Mouse (Mus musculus) forebrain, embryonic 14.5 days (tissue): ENCODE data around the gene Krt13. TPM values are rescaled to one million over a fixed set of nuclear protein-coding genes. Genes with fewer than 3 reads are reported as not detected.

Experiments used
- ATAC-seq: fragments of 200-750 bp; cut with Nextera tagmentation; 2 replicates; pipeline ENCODE4 v1.8.0; 2017; ENCODE audit warnings: mild to moderate bottlenecking, moderate library complexity
- DNase-seq: peaks from one replicate; pipeline ENCODE4 v3.0.0-alpha.2; 2015; ENCODE audit warnings: low spot score
- H3K27ac ChIP-seq: fragments of 300-500 bp; sonication (generic); 2 replicates; pipeline ENCODE4 v1.5.1; 2014; ENCODE audit warnings: low read depth, mild to moderate bottlenecking, control low read depth, low read length, moderate library complexity
- H3K27me3 ChIP-seq: fragments of 300-500 bp; sonication (generic); replicated peaks from 2 replicates; pipeline ENCODE4 v1.6.1; 2014; ENCODE audit warnings: low read length, control low read depth, mixed read lengths; ENCODE audit not compliant: control insufficient read depth, insufficient read depth
- H3K36me3 ChIP-seq: fragments of 300-500 bp; sonication (generic); 2 replicates; pipeline ENCODE4 v1.6.1; 2014; ENCODE audit warnings: low read length, control low read depth; ENCODE audit not compliant: control insufficient read depth, insufficient read depth
- H3K4me1 ChIP-seq: fragments of 300-500 bp; sonication (generic); 2 replicates; pipeline ENCODE4 v1.6.1; 2014; ENCODE audit warnings: antibody characterized with exemption, low read length, control low read depth; ENCODE audit not compliant: control insufficient read depth, insufficient read depth
- H3K4me2 ChIP-seq: fragments of 300-500 bp; sonication (generic); 2 replicates; pipeline ENCODE4 v1.6.1; 2014; ENCODE audit warnings: mild to moderate bottlenecking, control low read depth, low read length
- H3K4me3 ChIP-seq: fragments of 300-500 bp; sonication (generic); 2 replicates; pipeline ENCODE4 v1.5.1; 2014; ENCODE audit warnings: low read depth, low read length, control low read depth
- H3K9ac ChIP-seq: fragments of 300-500 bp; sonication (generic); 2 replicates; pipeline ENCODE4 v1.6.1; 2014; ENCODE audit warnings: mild to moderate bottlenecking, low read length, control low read depth, moderate library complexity
- H3K9me3 ChIP-seq: fragments of 300-500 bp; sonication (generic); replicated peaks from 2 replicates; pipeline ENCODE4 v1.6.1; 2016; ENCODE audit warnings: low read length, control low read depth, mixed read lengths; ENCODE audit not compliant: control insufficient read depth
- WGBS: fragments of 180-500 bp; shearing (Covaris S2); extraction: QIAGEN DNeasy Blood & Tissue Kit; methylation state at CpG from one replicate; pipeline ENCODE4 v1.1.7; 2014; 5-methylcytosine and 5-hydroxymethylcytosine counted together
- polyA plus RNA-seq: library from polyadenylated mRNA; unstranded; fragments of >200 nt; fragmentation: Nextera tagmentation; extraction: Ambion mirVana; gene quantifications from 2 replicates; pipeline ENCODE4 v1.2.1, GENCODE M21; 2014

Krt13 gene
- polyA plus RNA-seq, 1 experiment from 2014 or later = not detected

DNA sequence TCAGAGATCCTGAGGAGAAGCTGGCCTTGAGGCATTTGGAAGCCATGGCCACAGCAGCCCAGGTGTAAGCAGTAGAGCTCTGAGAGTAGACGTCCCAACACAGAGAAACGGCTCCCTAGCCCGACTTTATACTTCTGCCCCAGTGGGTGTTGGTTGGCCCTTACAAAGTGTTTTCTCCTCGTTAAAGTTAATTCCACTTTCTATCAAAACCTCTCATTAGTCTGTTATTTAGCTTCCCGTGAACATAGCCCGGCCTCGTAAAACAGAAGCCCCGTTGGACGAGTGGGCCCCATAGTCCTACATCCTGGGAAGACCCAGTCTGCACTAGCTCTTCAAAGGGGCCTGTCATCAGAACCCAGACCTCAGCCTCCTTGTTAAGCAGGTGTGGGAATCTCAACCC, 25.2 kb downstream of the Krt13 start, which contains the start of gene Krt35:
Gene Krt35 (minus strand): TSS at position 101 of the 400 bp plus-strand sequence.
- WGBS = 40% methylated on average over 9 of the region's 9 CpGs
- ATAC-seq = no peak
- Histone ChIP-seq H3K4me2 (no peak within 1 kb of the TSS), H3K27ac (no peak within 1 kb of the TSS), H3K36me3 (no peaks in the 10 kb centered on the region), H3K4me1 (no peaks in the 10 kb centered on the region), H3K9ac (no peak within 1 kb of the TSS), H3K9me3 (no peaks in the 10 kb centered on the region), H3K27me3 (no peaks in the 10 kb centered on the region), H3K4me3 (no peak within 1 kb of the TSS)
- no peak for DNase-seq

DNA sequence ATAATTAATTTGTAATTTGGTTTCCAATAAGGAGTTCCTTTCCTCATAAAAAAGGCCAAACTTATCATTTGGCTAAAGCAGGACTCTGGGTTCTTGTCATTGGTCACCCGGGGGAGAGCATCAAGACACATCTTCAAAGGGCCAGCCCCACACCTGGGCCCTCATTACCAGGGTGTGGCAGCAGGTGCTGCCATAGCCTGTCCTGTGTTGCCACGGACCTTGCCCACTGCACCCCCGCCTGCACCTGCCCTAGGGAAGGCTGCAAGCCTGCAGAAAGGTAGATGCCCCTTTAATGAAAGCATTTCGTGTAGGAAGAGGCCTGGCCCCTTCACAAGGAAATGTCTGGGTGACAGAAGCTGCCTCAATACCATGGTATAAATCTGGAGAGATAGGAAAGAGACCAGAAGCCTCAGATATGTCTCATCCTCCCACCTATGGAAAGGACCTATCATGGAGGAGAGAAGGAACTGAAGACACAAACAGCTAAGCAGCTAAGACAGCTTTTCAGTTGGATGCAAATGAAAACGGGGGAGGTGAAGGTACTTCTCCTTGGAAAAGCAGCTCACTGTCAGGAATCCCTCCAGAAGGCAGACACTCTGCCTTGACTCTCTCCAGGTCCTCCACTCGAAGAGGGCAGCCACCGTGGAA, 32.9 kb downstream of the Krt13 start:
- DNase-seq (no peak), ATAC-seq (no peak)
- Histone ChIP-seq H3K4me1 (no peaks in the 10 kb centered on the region), H3K9ac (no peak overlapping the region), H3K36me3 (no peaks in the 10 kb centered on the region), H3K4me3 (no peak overlapping the region), H3K9me3 (no peaks in the 10 kb centered on the region), H3K27me3 (no peaks in the 10 kb centered on the region), H3K27ac (no peak overlapping the region), H3K4me2 (no peak overlapping the region)
- WGBS = 68% methylated on average over 7 of the region's 7 CpGs

DNA sequence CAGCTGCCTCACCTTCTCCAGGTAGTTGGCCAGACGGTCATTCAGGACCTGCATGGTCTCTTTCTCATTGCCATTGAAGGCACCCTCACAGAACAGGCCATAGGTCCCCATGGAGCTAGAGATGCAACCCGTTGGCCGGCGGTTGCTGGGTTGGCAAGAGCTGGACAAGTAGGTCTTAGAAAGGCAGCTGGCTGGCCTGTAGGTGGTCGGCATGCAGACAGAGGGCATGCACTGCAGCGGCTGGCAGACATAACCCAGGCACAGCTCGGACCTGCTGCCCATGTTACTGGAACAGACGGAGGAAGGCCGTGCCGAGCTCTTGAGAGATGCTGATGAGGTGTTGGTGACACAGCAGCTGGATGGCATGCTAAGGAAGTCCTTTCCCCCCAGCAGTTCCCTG, 33.5 kb downstream of the Krt13 start, which contains the start of gene Krt32:
Gene Krt32 (minus strand): TSS at position 366 of the 400 bp plus-strand sequence.
- Histone ChIP-seq H3K4me2 (no peak within 1 kb of the TSS), H3K9ac (no peak within 1 kb of the TSS), H3K4me1 (no peaks in the 10 kb centered on the region), H3K9me3 (no peaks in the 10 kb centered on the region), H3K36me3 (no peaks in the 10 kb centered on the region), H3K4me3 (no peak within 1 kb of the TSS), H3K27ac (no peak within 1 kb of the TSS), H3K27me3 (no peaks in the 10 kb centered on the region)
- ATAC-seq = no peak
- no peak for DNase-seq
- WGBS = 92% methylated on average over 10 of the region's 10 CpGs

DNA sequence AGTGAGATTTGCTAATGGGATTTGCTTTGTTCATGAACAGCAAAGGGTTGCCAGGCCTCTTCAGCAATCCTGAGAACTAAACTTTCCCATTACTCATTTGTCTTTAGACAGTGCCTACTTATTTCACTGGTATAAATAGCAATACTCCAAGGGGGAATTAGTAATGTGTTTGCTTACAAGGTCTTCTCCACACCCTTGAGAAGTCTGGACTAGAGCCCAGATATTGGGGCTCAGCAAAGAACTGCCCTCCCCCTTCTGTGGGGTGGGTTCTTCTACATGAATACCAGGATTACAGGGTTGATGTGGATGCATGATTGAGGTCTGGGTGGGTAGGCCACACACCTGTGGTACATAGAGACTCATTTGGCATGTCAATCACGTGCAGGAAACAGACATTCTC, 47.5 kb downstream of the Krt13 start:
- ATAC-seq (no peak), DNase-seq (peak; percentile 7)
- H3K27me3 ChIP-seq = no peaks in the 10 kb centered on the region
- H3K9me3 ChIP-seq = no peaks in the 10 kb centered on the region
- 54% methylated on average over 1 of the region's 1 CpGs for WGBS
- no peak overlapping the region for H3K4me3 ChIP-seq
- H3K27ac ChIP-seq = no peak overlapping the region
- H3K4me2 ChIP-seq = no peak overlapping the region
- H3K4me1 ChIP-seq = no peaks in the 10 kb centered on the region
- no peaks in the 10 kb centered on the region for H3K36me3 ChIP-seq
- H3K9ac ChIP-seq = no peak overlapping the region

Other genes with a start within 250 kb of the Krt13 start
- not detected in 2 replicates for gene Krtap9-1, start 248.2 kb downstream of the Krt13 start, polyA plus RNA-seq
- not detected in 2 replicates for gene Gm11567, start 242.4 kb downstream of the Krt13 start, polyA plus RNA-seq
- not detected in 2 replicates for gene Krtap31-1, start 213.6 kb downstream of the Krt13 start, polyA plus RNA-seq
- not detected in 2 replicates for gene Gm11565, start 206.8 kb downstream of the Krt13 start, polyA plus RNA-seq
- not detected in 2 replicates for gene Krtap31-2, start 185.3 kb downstream of the Krt13 start, polyA plus RNA-seq
- not detected in 2 replicates for gene Krtap9-5, start 173.1 kb downstream of the Krt13 start, polyA plus RNA-seq
- not detected in 2 replicates for gene Krtap29-1, start 142.5 kb downstream of the Krt13 start, polyA plus RNA-seq
- 0.09 TPM in 1 of 2 replicates, not detected in the other for gene Krtap16-1, start 135.0 kb downstream of the Krt13 start, polyA plus RNA-seq
- gene Krtap17-1, start 127.6 kb downstream of the Krt13 start, polyA plus RNA-seq = 0.30 TPM in 1 of 2 replicates, not detected in the other
- not detected in 2 replicates for gene Krt33a, start 105.4 kb downstream of the Krt13 start, polyA plus RNA-seq
- gene Krt33b, start 91.7 kb downstream of the Krt13 start, polyA plus RNA-seq = not detected in 2 replicates
- gene Krt34, start 80.0 kb downstream of the Krt13 start, polyA plus RNA-seq = not detected in 2 replicates
- gene Krt31, start 71.0 kb downstream of the Krt13 start, polyA plus RNA-seq = not detected in 2 replicates
- gene Krt32, start 33.3 kb downstream of the Krt13 start, polyA plus RNA-seq = not detected in 2 replicates
- not detected in 2 replicates for gene Krt35, start 25.3 kb downstream of the Krt13 start, polyA plus RNA-seq
- gene Krt36, start 15.9 kb downstream of the Krt13 start, polyA plus RNA-seq = not detected in 2 replicates
- 0.17 and 0.22 TPM in 2 replicates for gene Krt15, start 14.4 kb upstream of the Krt13 start, polyA plus RNA-seq
- gene Krt19, start 27.1 kb upstream of the Krt13 start, polyA plus RNA-seq = 0.22 and 1.2 TPM in 2 replicates
- not detected in 2 replicates for gene Krt9, start 71.7 kb upstream of the Krt13 start, polyA plus RNA-seq
- 0.20 TPM in 1 of 2 replicates, not detected in the other for gene Krt14, start 86.0 kb upstream of the Krt13 start, polyA plus RNA-seq
- not detected in 2 replicates for gene Krt16, start 127.3 kb upstream of the Krt13 start, polyA plus RNA-seq
- gene Krt17, start 139.5 kb upstream of the Krt13 start, polyA plus RNA-seq = 0.14 and 0.23 TPM in 2 replicates
- 0.21 TPM in 1 of 2 replicates, not detected in the other for gene Krt42, start 148.3 kb upstream of the Krt13 start, polyA plus RNA-seq
- gene Eif1, start 198.3 kb upstream of the Krt13 start, polyA plus RNA-seq = 1,289 and 1,493 TPM in 2 replicates
- 0.43 and 0.93 TPM in 2 replicates for gene Gast, start 212.8 kb upstream of the Krt13 start, polyA plus RNA-seq
- 55.1 and 81.9 TPM in 2 replicates for gene Hap1, start 234.6 kb upstream of the Krt13 start, polyA plus RNA-seq